Mouse (Mus musculus) forebrain, postnatal 0 days (tissue): ENCODE measurements around the gene Usp47. TPM values are rescaled to one million over a fixed set of nuclear protein-coding genes. Genes with fewer than 3 reads are reported as not detected.

Source experiments
- ATAC-seq: fragments of 200-750 bp; cut with Nextera tagmentation; 2 replicates; pipeline ENCODE4 v1.8.0; 2017; ENCODE audit warnings: mild to moderate bottlenecking, moderate library complexity
- DNase-seq: peaks from one replicate; pipeline ENCODE4 v3.0.0-alpha.2; 2015
- H3K27ac ChIP-seq: fragments of 300-500 bp; sonication (generic); 2 replicates; pipeline ENCODE4 v1.5.1; 2014; ENCODE audit warnings: low read depth, mild to moderate bottlenecking, antibody characterized with exemption, low read length, moderate library complexity, mixed read lengths
- H3K27me3 ChIP-seq: fragments of 300-500 bp; sonication (generic); 2 replicates; pipeline ENCODE4 v1.6.1; 2014; ENCODE audit warnings: mild to moderate bottlenecking, low read length, mixed read lengths; ENCODE audit not compliant: insufficient read depth
- H3K36me3 ChIP-seq: fragments of 300-500 bp; sonication (generic); 2 replicates; pipeline ENCODE4 v1.6.1; 2014; ENCODE audit warnings: mild to moderate bottlenecking, moderate library complexity; ENCODE audit not compliant: insufficient read depth
- H3K4me1 ChIP-seq: fragments of 300-500 bp; sonication (generic); 2 replicates; pipeline ENCODE4 v1.6.1; 2014; ENCODE audit warnings: antibody characterized with exemption; ENCODE audit not compliant: insufficient read depth
- H3K4me2 ChIP-seq: fragments of 300-500 bp; sonication (generic); 2 replicates; pipeline ENCODE4 v1.6.1; 2014; ENCODE audit warnings: low read depth, mild to moderate bottlenecking, moderate library complexity
- H3K4me3 ChIP-seq: fragments of 300-500 bp; sonication (generic); 2 replicates; pipeline ENCODE4 v1.5.1; 2014; ENCODE audit warnings: low read depth, low read length, mixed read lengths
- H3K9ac ChIP-seq: fragments of 300-500 bp; sonication (generic); 2 replicates; pipeline ENCODE4 v1.6.1; 2014; ENCODE audit warnings: mild to moderate bottlenecking
- H3K9me3 ChIP-seq: fragments of 300-500 bp; sonication (generic); 2 replicates; pipeline ENCODE4 v1.6.1; 2016; ENCODE audit warnings: low read length
- CTCF ChIP-seq: sonication (generic); IDR thresholded peaks from 2 replicates; pipeline ENCODE4 v1.5.1; 2016; ENCODE audit warnings: antibody characterized with exemption, control low read depth, low read depth
- WGBS: fragments of 180-500 bp; shearing (Covaris S2); extraction: QIAGEN DNeasy Blood & Tissue Kit; methylation state at CpG from one replicate; pipeline ENCODE4 v1.1.7; 2014; 5-methylcytosine and 5-hydroxymethylcytosine counted together
- polyA plus RNA-seq: library from polyadenylated mRNA; unstranded; fragments of >200 nt; fragmentation: Nextera tagmentation; extraction: Ambion mirVana; gene quantifications from 2 replicates; pipeline ENCODE4 v1.2.1, GENCODE M21; 2015
- total RNA-seq: library from RNA; depleted of rRNA; stranded (reverse); fragments of >200 nt; gene quantifications from 2 replicates; pipeline ENCODE4 v1.2.3, GENCODE M21; 2014

The Usp47 gene
- total and polyA plus RNA-seq, 2 experiments from 2014 or later: 52.0 to 121 TPM

DNA sequence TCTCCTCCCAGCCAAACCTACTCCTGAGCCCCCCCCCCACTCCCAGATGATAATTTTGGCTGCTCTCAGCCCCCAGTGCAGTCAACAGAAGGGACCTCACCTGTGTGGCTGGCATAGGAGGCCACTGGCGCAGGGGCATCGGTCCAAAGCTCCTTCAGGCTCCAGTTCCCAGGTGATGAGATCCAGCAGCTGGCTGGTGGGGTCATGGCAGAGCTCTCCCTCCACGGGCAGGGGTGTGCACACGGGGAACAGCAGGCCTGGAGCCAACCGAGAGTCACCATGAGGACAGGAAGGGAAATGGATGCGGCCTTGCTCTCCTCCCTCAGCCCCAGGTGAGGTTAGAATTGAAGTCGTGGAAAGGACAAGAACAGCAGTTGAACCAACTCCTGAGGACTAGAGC lies 95.9 kb downstream of the Usp47 start:
- ATAC-seq (no peak), DNase-seq (no peak)
- 83% methylated on average over 7 of the region's 7 CpGs for WGBS
- TF ChIP-seq CTCF: no peak
- no peaks in the 10 kb centered on the region for H3K27me3 ChIP-seq
- H3K9me3 ChIP-seq: no peaks in the 10 kb centered on the region
- no peak overlapping the region for H3K27ac ChIP-seq
- H3K4me2 ChIP-seq: no peak overlapping the region
- H3K36me3 ChIP-seq: no peaks in the 10 kb centered on the region; the same call in 1 of the 2 replicates
- 0 out of 2 replicates have a peak, but pooled peaks cover 3% of the 10 kb centered on the region for H3K4me1 ChIP-seq
- H3K9ac ChIP-seq: no peak overlapping the region
- H3K4me3 ChIP-seq: no peak overlapping the region

- WGBS: 66% methylated on average over 11 of the region's 11 CpGs
- Histone ChIP-seq H3K27me3 (no peaks in the 10 kb centered on the region), H3K4me3 (no peak overlapping the region), H3K4me2 (no peak overlapping the region), H3K27ac (no peak overlapping the region), H3K4me1 (0 out of 2 replicates have a peak, but pooled peaks cover 3% of the 10 kb centered on the region), H3K9me3 (no peaks in the 10 kb centered on the region), H3K9ac (no peak overlapping the region), H3K36me3 (no peaks in the 10 kb centered on the region; the same call in 1 of the 2 replicates)
- no peak for TF ChIP-seq CTCF
- no peak for ATAC-seq
- no peak for DNase-seq
Measured at GRCm38 (mm10) chr7:112120861-112121810, 97.8 kb downstream of the Usp47 start.

GRCm38 (mm10) chr7:112121866-112122500 lies 98.7 kb downstream of the Usp47 start:
- no peak for TF ChIP-seq CTCF
- 76% methylated on average over 11 of the region's 11 CpGs for WGBS
- 0 out of 2 replicates have a peak, but pooled peaks cover 3% of the 10 kb centered on the region for H3K4me1 ChIP-seq
- no peak overlapping the region for H3K27ac ChIP-seq
- no peak for DNase-seq
- H3K9me3 ChIP-seq: no peaks in the 10 kb centered on the region
- no peak overlapping the region for H3K4me3 ChIP-seq
- ATAC-seq: no peak
- no peaks in the 10 kb centered on the region; the same call in 1 of the 2 replicates for H3K36me3 ChIP-seq
- no peak overlapping the region for H3K4me2 ChIP-seq
- no peaks in the 10 kb centered on the region for H3K27me3 ChIP-seq
- no peak overlapping the region for H3K9ac ChIP-seq

DNA sequence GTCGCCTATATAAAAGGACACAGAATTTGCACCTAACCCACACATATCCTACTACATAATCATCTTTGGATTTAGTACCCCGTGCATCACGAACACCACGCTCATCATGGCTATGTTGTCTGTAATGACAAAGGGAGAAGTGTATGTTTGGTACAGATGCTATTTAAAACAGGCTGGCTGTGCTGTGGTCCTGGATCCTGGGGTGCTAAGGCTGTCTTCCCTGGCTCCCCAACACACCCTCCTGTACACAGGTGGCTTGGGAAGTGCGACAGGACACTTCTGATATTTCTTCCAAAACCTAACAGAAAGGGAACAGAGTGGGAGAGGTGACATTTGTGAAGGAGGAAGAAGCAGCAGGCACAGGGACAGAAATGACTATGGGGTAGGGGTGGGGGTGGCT lies 100.3 kb downstream of the Usp47 start:
- Histone ChIP-seq H3K4me1 (0 out of 2 replicates have a peak, but pooled peaks cover 3% of the 10 kb centered on the region), H3K4me2 (no peak overlapping the region), H3K36me3 (no peaks in the 10 kb centered on the region; the same call in 1 of the 2 replicates), H3K9ac (no peak overlapping the region), H3K27me3 (no peaks in the 10 kb centered on the region), H3K27ac (no peak overlapping the region), H3K4me3 (no peak overlapping the region), H3K9me3 (no peaks in the 10 kb centered on the region)
- DNase-seq: no peak
- WGBS: 91% methylated on average over 5 of the region's 5 CpGs
- ATAC-seq: no peak
- TF ChIP-seq CTCF: no peak

DNA sequence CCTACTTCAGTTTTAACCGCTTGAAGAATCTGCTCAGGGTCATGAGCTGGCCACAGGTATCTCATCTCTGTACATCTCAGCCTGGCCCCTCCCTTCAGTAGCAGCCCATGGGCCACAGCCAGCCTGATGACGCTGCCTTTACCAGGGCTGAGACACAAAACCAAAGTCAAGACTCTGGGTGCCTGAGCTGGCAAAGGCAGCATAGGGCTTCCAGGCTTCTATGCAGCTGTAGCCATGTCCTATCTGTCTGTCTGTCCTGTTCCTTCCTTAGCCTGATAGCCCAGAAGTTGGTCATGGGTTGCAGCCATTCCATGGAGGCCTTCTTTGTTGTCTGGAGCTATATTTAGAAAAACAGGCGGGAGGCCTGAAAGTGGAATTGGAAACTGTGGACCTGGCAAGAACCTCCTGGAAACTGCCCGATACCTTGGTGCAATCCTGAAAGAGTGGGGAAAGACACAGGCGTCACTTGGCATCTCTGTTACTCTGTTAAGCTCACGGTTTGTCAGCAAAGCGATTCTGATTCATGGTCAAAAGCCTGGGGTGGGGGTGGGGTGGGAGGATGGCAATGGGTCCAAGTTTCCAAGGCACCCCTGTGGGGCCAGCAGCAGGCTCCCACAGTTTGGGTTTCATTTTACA lies 102.4 kb downstream of the Usp47 start:
- no peak overlapping the region for H3K9ac ChIP-seq
- no peaks in the 10 kb centered on the region; the same call in 1 of the 2 replicates for H3K36me3 ChIP-seq
- 72% methylated on average over 7 of the region's 7 CpGs for WGBS
- no peak overlapping the region for H3K4me2 ChIP-seq
- H3K27ac ChIP-seq: no peak overlapping the region
- TF ChIP-seq CTCF: no peak
- H3K4me3 ChIP-seq: no peak overlapping the region
- H3K27me3 ChIP-seq: no peaks in the 10 kb centered on the region
- DNase-seq (no peak), ATAC-seq (no peak)
- no peaks in the 10 kb centered on the region for H3K9me3 ChIP-seq
- H3K4me1 ChIP-seq: 0 out of 2 replicates have a peak, but pooled peaks cover 3% of the 10 kb centered on the region

GRCm38 (mm10) chr7:112127085-112127637 lies 103.9 kb downstream of the Usp47 start:
- no peak overlapping the region for H3K9ac ChIP-seq
- H3K4me3 ChIP-seq: no peak overlapping the region
- H3K27ac ChIP-seq: no peak overlapping the region
- DNase-seq (no peak), ATAC-seq (no peak)
- H3K9me3 ChIP-seq: no peaks in the 10 kb centered on the region
- no peak overlapping the region for H3K4me2 ChIP-seq
- 82% methylated on average over 5 of the region's 5 CpGs for WGBS
- H3K27me3 ChIP-seq: no peaks in the 10 kb centered on the region
- no peaks in the 10 kb centered on the region for H3K36me3 ChIP-seq
- TF ChIP-seq CTCF: no peak
- no peaks in the 10 kb centered on the region for H3K4me1 ChIP-seq
